11 mouse cellular contexts compared by ENCODE assay signal in genomic region chr1:182797048-182797447, GRCm38 (mm10). TPM values are rescaled to one million over a fixed set of nuclear protein-coding genes. Genes with fewer than 3 reads are reported as not detected.
A peak's percentile ranks its signal among the peaks of the same experiment; 100 is the strongest.
DNase-seq lines count a peak whose midpoint lies in the region; ATAC-seq lines count a peak whose summit lies in the region.
"Had no signal": no experiment of that assay in that cellular context is flagged by ENCODE, and none has a peak within 500 bp of the region (broad histone marks: within the 10 kb centered on the region; RNA-seq: fewer than 3 reads in every experiment).

No protein-coding gene starts in this region.

- no peak for DNase-seq in heart, adult 9 months (ENCODE audit: low spot score in 2 of 2)
- DNase-seq in cerebellum, adult 11 months, result peak; percentile 58
- no peak for DNase-seq in kidney, adult 11 months
- DNase-seq in lung, postnatal 25 days (ENCODE audit: low spot score), result no peak
- DNase-seq: adrenal gland, adult 8-10 months; kidney, adult 18-20 months; liver, embryonic 13.5 days had no signal

- WGBS in heart, embryonic 12.5 days, result 50% methylated on average over 14 of the region's 14 CpGs
- WGBS in forebrain, embryonic 15.5 days, result 42% methylated on average over 14 of the region's 14 CpGs
- WGBS in midbrain, embryonic 16.5 days, result 42% methylated on average over 14 of the region's 14 CpGs
- 41% methylated on average over 14 of the region's 14 CpGs for WGBS in kidney, embryonic 15.5 days

- H3K9me3 ChIP-seq in heart, embryonic 12.5 days (replicated peaks), result 0 out of 2 replicates have a peak, but pooled peaks cover 5% of the 10 kb centered on the region
- H3K9me3 ChIP-seq in forebrain, embryonic 15.5 days, result no peaks in the 10 kb centered on the region
- no peaks in the 10 kb centered on the region for H3K9me3 ChIP-seq in midbrain, embryonic 16.5 days (replicated peaks; ENCODE audit: control insufficient read depth, low read length, poor library complexity, severe bottlenecking)
- no peaks in the 10 kb centered on the region for H3K9me3 ChIP-seq in kidney, embryonic 15.5 days (replicated peaks)
- H3K9me3 ChIP-seq: liver, embryonic 13.5 days had no signal

- no peaks in the 10 kb centered on the region for H3K36me3 ChIP-seq in heart, embryonic 12.5 days
- H3K36me3 ChIP-seq in forebrain, embryonic 15.5 days, result no peaks in the 10 kb centered on the region
- H3K36me3 ChIP-seq in midbrain, embryonic 16.5 days (ENCODE audit: control insufficient read depth, insufficient read depth, low read length), result no peaks in the 10 kb centered on the region
- no peaks in the 10 kb centered on the region for H3K36me3 ChIP-seq in kidney, embryonic 15.5 days
- H3K36me3 ChIP-seq: liver, embryonic 13.5 days had no signal

- H3K4me1 ChIP-seq in heart, embryonic 12.5 days (replicated peaks), result peaks cover 29% of the 10 kb centered on the region
- H3K4me1 ChIP-seq in forebrain, embryonic 15.5 days, result peaks cover 19% of the 10 kb centered on the region; the same call in 1 of the 2 replicates
- H3K4me1 ChIP-seq in midbrain, embryonic 16.5 days (ENCODE audit: control insufficient read depth, insufficient read depth, low read length), result peaks cover 8% of the 10 kb centered on the region
- H3K4me1 ChIP-seq in kidney, embryonic 15.5 days, result peaks cover 21% of the 10 kb centered on the region
- H3K4me1 ChIP-seq: liver, embryonic 13.5 days had no signal

- ATAC-seq in heart, embryonic 12.5 days (ENCODE audit: insufficient number of reproducible peaks, low FRiP score), result no peak
- peak; percentile 77; the same call in 1 of the 2 replicates for ATAC-seq in forebrain, embryonic 15.5 days (replicated peaks)
- ATAC-seq in midbrain, embryonic 16.5 days, result 0 out of 2 replicates have a peak, but pooled peaks have one; percentile 43
- no peak for ATAC-seq in kidney, embryonic 15.5 days (replicated peaks; ENCODE audit: low FRiP score)

- H3K4me3 ChIP-seq in heart, embryonic 12.5 days, result no peak overlapping the region
- no peak overlapping the region for H3K4me3 ChIP-seq in forebrain, embryonic 15.5 days
- H3K4me3 ChIP-seq in midbrain, embryonic 16.5 days (ENCODE audit: low read depth, low read length), result no peak overlapping the region
- no peak overlapping the region for H3K4me3 ChIP-seq in kidney, embryonic 15.5 days (replicated peaks)
- H3K4me3 ChIP-seq: liver, embryonic 13.5 days had no signal

- H3K9ac ChIP-seq in heart, embryonic 12.5 days, result peak overlapping the region; percentile 33; the same call in 1 of the 2 replicates
- no peak overlapping the region for H3K9ac ChIP-seq in forebrain, embryonic 15.5 days (replicated peaks)
- H3K9ac ChIP-seq in midbrain, embryonic 16.5 days (ENCODE audit: low read depth, low read length), result no peak overlapping the region
- no peak overlapping the region for H3K9ac ChIP-seq in kidney, embryonic 15.5 days
- H3K9ac ChIP-seq: liver, embryonic 13.5 days had no signal

- H3K27ac ChIP-seq in heart, embryonic 12.5 days (ENCODE audit: poor library complexity, severe bottlenecking), result no peak overlapping the region
- no peak overlapping the region; the same call in 1 of the 2 replicates for H3K27ac ChIP-seq in forebrain, embryonic 15.5 days (replicated peaks)
- no peak overlapping the region for H3K27ac ChIP-seq in midbrain, embryonic 16.5 days (ENCODE audit: low read length)
- no peak overlapping the region for H3K27ac ChIP-seq in kidney, embryonic 15.5 days
- H3K27ac ChIP-seq: liver, embryonic 13.5 days had no signal

- peak overlapping the region; percentile 43 for H3K4me2 ChIP-seq in heart, embryonic 12.5 days
- no peak overlapping the region for H3K4me2 ChIP-seq in forebrain, embryonic 15.5 days (replicated peaks)
- no peak overlapping the region for H3K4me2 ChIP-seq in midbrain, embryonic 16.5 days (ENCODE audit: low read length)
- no peak overlapping the region for H3K4me2 ChIP-seq in kidney, embryonic 15.5 days
- H3K4me2 ChIP-seq: liver, embryonic 13.5 days had no signal

- H3K27me3 ChIP-seq in heart, embryonic 12.5 days (replicated peaks), result 0 out of 2 replicates have a peak, but pooled peaks cover 2% of the 10 kb centered on the region
- no peaks in the 10 kb centered on the region for H3K27me3 ChIP-seq in forebrain, embryonic 15.5 days
- H3K27me3 ChIP-seq in midbrain, embryonic 16.5 days (ENCODE audit: control insufficient read depth, insufficient read depth, low read depth, low read length), result no peaks in the 10 kb centered on the region
- H3K27me3 ChIP-seq in kidney, embryonic 15.5 days, result no peaks in the 10 kb centered on the region
- H3K27me3 ChIP-seq: liver, embryonic 13.5 days had no signal

RNA-seq across cellular contexts. Expression of gene Susd4, which starts 33.4 kb away (rescaled TPM):
- polyA plus RNA-seq in heart, embryonic 12.5 days (2016; fragmentation: Nextera tagmentation; extraction: Ambion mirVana), result 4.7 and 5.3 TPM in 2 replicates
- polyA plus RNA-seq in forebrain, embryonic 15.5 days (2015; fragmentation: Nextera tagmentation; extraction: Ambion mirVana), result 33.6 and 36.7 TPM in 2 replicates
- 86.7 and 89.4 TPM in 2 replicates for polyA plus RNA-seq in midbrain, embryonic 16.5 days (2015; fragmentation: Nextera tagmentation; extraction: Ambion mirVana)
- 19.8 and 20.0 TPM in 2 replicates for polyA plus RNA-seq in kidney, embryonic 15.5 days (2015; fragmentation: Nextera tagmentation; extraction: Ambion mirVana)

RNA-seq across cellular contexts. Expression of gene Ccdc185, which starts 48.1 kb away (rescaled TPM):
- not detected in 2 replicates for polyA plus RNA-seq in heart, embryonic 12.5 days (2016; fragmentation: Nextera tagmentation; extraction: Ambion mirVana)
- not detected in 2 replicates for polyA plus RNA-seq in forebrain, embryonic 15.5 days (2015; fragmentation: Nextera tagmentation; extraction: Ambion mirVana)
- not detected in 2 replicates for polyA plus RNA-seq in midbrain, embryonic 16.5 days (2015; fragmentation: Nextera tagmentation; extraction: Ambion mirVana)
- not detected in 2 replicates for polyA plus RNA-seq in kidney, embryonic 15.5 days (2015; fragmentation: Nextera tagmentation; extraction: Ambion mirVana)
- polyA plus RNA-seq: liver, embryonic 13.5 days had no signal

Comparison
In these comparisons a context has a peak if more than half of its experiments do, and no peak if none do; other contexts are left out.
1. ATAC-seq: peak in forebrain, embryonic 15.5 days (single experiment) and midbrain, embryonic 16.5 days (single experiment); none in heart, embryonic 12.5 days (single experiment) and kidney, embryonic 15.5 days (single experiment).